Mouse (Mus musculus) bone marrow, adult 2 months (tissue): ENCODE measurements around the gene Dsp.

Source experiments
- CTCF ChIP-seq: fragments of 200-500 bp; IDR thresholded peaks from 2 replicates; pipeline ENCODE4 v1.5.1; 2011; ENCODE audit warnings: low read length, control low read depth; ENCODE audit not compliant: control insufficient read depth, insufficient read depth
- POLR2A ChIP-seq: fragments of 200-500 bp; IDR thresholded peaks from 2 replicates; pipeline ENCODE4 v1.6.1; 2011; ENCODE audit warnings: low read depth, mild to moderate bottlenecking, control low read depth, low read length, borderline replicate concordance; ENCODE audit not compliant: control insufficient read depth

DNA sequence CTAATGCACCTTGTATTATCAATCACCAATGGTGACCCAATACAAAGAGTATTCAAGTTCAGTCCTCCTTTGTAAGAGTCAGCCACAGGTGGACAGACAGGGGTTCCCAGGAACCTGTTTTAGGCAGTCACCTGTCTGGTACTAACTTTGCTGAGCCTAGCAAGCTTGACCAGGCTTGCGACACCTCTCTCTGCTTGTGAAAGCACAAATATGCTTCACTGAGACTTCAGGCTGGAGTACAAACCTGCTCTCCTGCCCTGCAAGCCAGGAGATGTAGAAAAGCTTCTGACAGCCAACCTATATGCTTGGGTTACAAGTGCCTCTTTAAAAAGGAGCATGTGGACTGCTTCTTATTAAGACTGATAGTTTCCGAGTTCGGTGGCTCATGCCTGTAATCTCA, 22.8 kb upstream of the Dsp start:
- no peak for TF ChIP-seq CTCF
- no peak for TF ChIP-seq POLR2A
